Mouse (Mus musculus): ENCODE measurements at regions not wholly inside any gene's neighbourhood (a gene's known extent, or its start where the extent isn't known, plus 50 kb on each side); places are given as distances from the start of the nearest gene placed in this dataset.

GRCm38 (mm10) chr11:79779756-79780155 lies 182.4 kb downstream of the Utp6 start:
- Histone ChIP-seq H3K4me1 (0 out of 2 replicates have a peak, but pooled peaks cover 4% of the 10 kb centered on the region), H3K4me2 (no peak overlapping the region), H3K4me3 (no peak overlapping the region), H3K27me3 (no peaks in the 10 kb centered on the region), H3K9ac (no peak overlapping the region), H3K9me3 (no peaks in the 10 kb centered on the region), H3K27ac (no peak overlapping the region), H3K36me3 (no peaks in the 10 kb centered on the region)
- WGBS: 42% methylated on average over 5 of the region's 5 CpGs
- ATAC-seq (ENCODE audit: insufficient number of reproducible peaks, low FRiP score, low TSS enrichment, low read depth): no peak

GRCm38 (mm10) chr11:79778522-79778921 lies 183.7 kb downstream of the Utp6 start:
- no peaks in the 10 kb centered on the region for H3K27me3 ChIP-seq
- 53% methylated on average over 5 of the region's 5 CpGs for WGBS
- H3K4me1 ChIP-seq: 0 out of 2 replicates have a peak, but pooled peaks cover 4% of the 10 kb centered on the region
- no peak overlapping the region for H3K4me3 ChIP-seq
- no peak for ATAC-seq (ENCODE audit: insufficient number of reproducible peaks, low FRiP score, low TSS enrichment, low read depth)
- H3K36me3 ChIP-seq: no peaks in the 10 kb centered on the region
- no peaks in the 10 kb centered on the region for H3K9me3 ChIP-seq
- H3K9ac ChIP-seq: no peak overlapping the region
- no peak overlapping the region for H3K4me2 ChIP-seq
- no peak overlapping the region for H3K27ac ChIP-seq

GRCm38 (mm10) chr11:79777988-79778387 lies 184.2 kb downstream of the Utp6 start:
- Histone ChIP-seq H3K36me3 (no peaks in the 10 kb centered on the region), H3K27me3 (no peaks in the 10 kb centered on the region), H3K4me2 (no peak overlapping the region), H3K27ac (no peak overlapping the region), H3K4me1 (0 out of 2 replicates have a peak, but pooled peaks cover 4% of the 10 kb centered on the region), H3K4me3 (no peak overlapping the region), H3K9ac (no peak overlapping the region), H3K9me3 (no peaks in the 10 kb centered on the region)
- 61% methylated on average over 2 of the region's 2 CpGs for WGBS
- ATAC-seq (ENCODE audit: insufficient number of reproducible peaks, low FRiP score, low TSS enrichment, low read depth): no peak

- Histone ChIP-seq H3K9me3 (no peaks in the 10 kb centered on the region), H3K4me1 (0 out of 2 replicates have a peak, but pooled peaks cover 4% of the 10 kb centered on the region), H3K4me2 (no peak overlapping the region), H3K4me3 (no peak overlapping the region), H3K36me3 (no peaks in the 10 kb centered on the region), H3K27me3 (no peaks in the 10 kb centered on the region), H3K27ac (no peak overlapping the region), H3K9ac (no peak overlapping the region)
- no peak for ATAC-seq (ENCODE audit: insufficient number of reproducible peaks, low FRiP score, low TSS enrichment, low read depth)
- WGBS: 41% methylated on average over 6 of the region's 6 CpGs
These were observed 185.6 kb downstream of the Rab11fip4 start for GRCm38 (mm10) chr11:79776577-79776976.

GRCm38 (mm10) chr11:79773755-79774154 lies 182.7 kb downstream of the Rab11fip4 start:
- H3K4me2 ChIP-seq: no peak overlapping the region
- no peaks in the 10 kb centered on the region for H3K36me3 ChIP-seq
- H3K9ac ChIP-seq: no peak overlapping the region
- H3K9me3 ChIP-seq: no peaks in the 10 kb centered on the region
- no peak overlapping the region for H3K27ac ChIP-seq
- 85% methylated on average over 1 of the region's 1 CpGs for WGBS
- H3K4me1 ChIP-seq: 0 out of 2 replicates have a peak, but pooled peaks cover 4% of the 10 kb centered on the region
- H3K27me3 ChIP-seq: no peaks in the 10 kb centered on the region
- no peak for ATAC-seq (ENCODE audit: insufficient number of reproducible peaks, low FRiP score, low TSS enrichment, low read depth)
- H3K4me3 ChIP-seq: no peak overlapping the region

- H3K4me1 ChIP-seq: no peaks in the 10 kb centered on the region
- no peaks in the 10 kb centered on the region for H3K9me3 ChIP-seq
- WGBS: 19% methylated on average over 3 of the region's 3 CpGs
- H3K9ac ChIP-seq: no peak overlapping the region
- H3K36me3 ChIP-seq: no peaks in the 10 kb centered on the region
- ATAC-seq (ENCODE audit: insufficient number of reproducible peaks, low FRiP score, low TSS enrichment, low read depth): no peak
- no peak overlapping the region for H3K4me2 ChIP-seq
- H3K27me3 ChIP-seq: no peaks in the 10 kb centered on the region
- no peak overlapping the region for H3K4me3 ChIP-seq
- no peak overlapping the region for H3K27ac ChIP-seq
These were observed 180.4 kb downstream of the Rab11fip4 start for GRCm38 (mm10) chr11:79771431-79771830.

GRCm38 (mm10) chr11:79767111-79767510 lies 176.1 kb downstream of the Rab11fip4 start:
- no peak for ATAC-seq (ENCODE audit: insufficient number of reproducible peaks, low FRiP score, low TSS enrichment, low read depth)
- Histone ChIP-seq H3K27ac (no peak overlapping the region), H3K4me2 (no peak overlapping the region), H3K36me3 (no peaks in the 10 kb centered on the region), H3K9ac (no peak overlapping the region), H3K9me3 (no peaks in the 10 kb centered on the region), H3K4me1 (no peaks in the 10 kb centered on the region), H3K27me3 (no peaks in the 10 kb centered on the region), H3K4me3 (no peak overlapping the region)
- WGBS: 82% methylated on average over 5 of the region's 5 CpGs

- 82% methylated on average over 2 of the region's 2 CpGs for WGBS
- no peak overlapping the region for H3K4me2 ChIP-seq
- no peak overlapping the region for H3K27ac ChIP-seq
- H3K9ac ChIP-seq: no peak overlapping the region
- H3K4me3 ChIP-seq: no peak overlapping the region
- ATAC-seq (ENCODE audit: insufficient number of reproducible peaks, low FRiP score, low TSS enrichment, low read depth): no peak
- H3K36me3 ChIP-seq: no peaks in the 10 kb centered on the region
- H3K4me1 ChIP-seq: no peaks in the 10 kb centered on the region
- H3K27me3 ChIP-seq: no peaks in the 10 kb centered on the region
- no peaks in the 10 kb centered on the region for H3K9me3 ChIP-seq
These were observed 175.0 kb downstream of the Rab11fip4 start for GRCm38 (mm10) chr11:79766036-79766435.

- no peaks in the 10 kb centered on the region for H3K36me3 ChIP-seq
These were observed 174.4 kb downstream of the Rab11fip4 start for GRCm38 (mm10) chr11:79765396-79765795.

GRCm38 (mm10) chr11:79764026-79764425 lies 173.0 kb downstream of the Rab11fip4 start:
- H3K27ac ChIP-seq: no peak overlapping the region
- no peak overlapping the region for H3K9ac ChIP-seq
- 83% methylated on average over 6 of the region's 6 CpGs for WGBS
- no peak overlapping the region for H3K4me3 ChIP-seq
- no peaks in the 10 kb centered on the region for H3K4me1 ChIP-seq
- H3K27me3 ChIP-seq: no peaks in the 10 kb centered on the region
- H3K4me2 ChIP-seq: no peak overlapping the region
- ATAC-seq (ENCODE audit: insufficient number of reproducible peaks, low FRiP score, low TSS enrichment, low read depth): no peak
- H3K9me3 ChIP-seq: no peaks in the 10 kb centered on the region
- no peaks in the 10 kb centered on the region for H3K36me3 ChIP-seq

More at GRCm38 (mm10) chr11:79765396-79765795, 174.4 kb downstream of the Rab11fip4 start:
- no peak overlapping the region for H3K4me2 ChIP-seq
- no peak overlapping the region for H3K4me3 ChIP-seq
- no peak overlapping the region for H3K9ac ChIP-seq
- no peak overlapping the region for H3K27ac ChIP-seq
- 73% methylated on average over 2 of the region's 2 CpGs for WGBS
- H3K4me1 ChIP-seq: no peaks in the 10 kb centered on the region
- ATAC-seq (ENCODE audit: insufficient number of reproducible peaks, low FRiP score, low TSS enrichment, low read depth): no peak
- H3K27me3 ChIP-seq: no peaks in the 10 kb centered on the region
- no peaks in the 10 kb centered on the region for H3K9me3 ChIP-seq

GRCm38 (mm10) chr11:79762654-79763053 lies 171.6 kb downstream of the Rab11fip4 start:
- 0 out of 2 replicates have a peak, but pooled peaks cover 2% of the 10 kb centered on the region for H3K4me1 ChIP-seq
- no peaks in the 10 kb centered on the region for H3K36me3 ChIP-seq
- H3K27ac ChIP-seq: no peak overlapping the region
- H3K9me3 ChIP-seq: no peaks in the 10 kb centered on the region
- H3K9ac ChIP-seq: no peak overlapping the region
- H3K4me2 ChIP-seq: no peak overlapping the region
- H3K4me3 ChIP-seq: no peak overlapping the region
- WGBS: 100% methylated on average over 2 of the region's 2 CpGs
- ATAC-seq (ENCODE audit: insufficient number of reproducible peaks, low FRiP score, low TSS enrichment, low read depth): no peak
- no peaks in the 10 kb centered on the region for H3K27me3 ChIP-seq

GRCm38 (mm10) chr11:79762027-79762426 lies 171.0 kb downstream of the Rab11fip4 start:
- 43% methylated on average over 2 of the region's 2 CpGs for WGBS
- ATAC-seq (ENCODE audit: insufficient number of reproducible peaks, low FRiP score, low TSS enrichment, low read depth): no peak
- Histone ChIP-seq H3K4me1 (0 out of 2 replicates have a peak, but pooled peaks cover 3% of the 10 kb centered on the region), H3K27ac (no peak overlapping the region), H3K4me2 (no peak overlapping the region), H3K9ac (no peak overlapping the region), H3K36me3 (no peaks in the 10 kb centered on the region), H3K27me3 (no peaks in the 10 kb centered on the region), H3K4me3 (no peak overlapping the region), H3K9me3 (no peaks in the 10 kb centered on the region)

GRCm38 (mm10) chr11:79760533-79760932 lies 169.5 kb downstream of the Rab11fip4 start:
- no peaks in the 10 kb centered on the region for H3K27me3 ChIP-seq
- H3K4me3 ChIP-seq: no peak overlapping the region
- ATAC-seq (ENCODE audit: insufficient number of reproducible peaks, low FRiP score, low TSS enrichment, low read depth): no peak
- H3K9me3 ChIP-seq: no peaks in the 10 kb centered on the region
- no peak overlapping the region for H3K4me2 ChIP-seq
- no peak overlapping the region for H3K27ac ChIP-seq
- H3K9ac ChIP-seq: no peak overlapping the region
- no peaks in the 10 kb centered on the region for H3K36me3 ChIP-seq
- 80% methylated on average over 4 of the region's 4 CpGs for WGBS
- 0 out of 2 replicates have a peak, but pooled peaks cover 3% of the 10 kb centered on the region for H3K4me1 ChIP-seq
